Comparison of ENCODE assay signal across 14 mouse cellular contexts in genomic region chr1:131053656-131054055, GRCm38 (mm10). TPM values are rescaled to one million over a fixed set of nuclear protein-coding genes. Genes with fewer than 3 reads are reported as not detected.
DNase-seq lines count a peak whose midpoint lies in the region; ATAC-seq and TF ChIP-seq lines count a peak whose summit lies in the region.
"Had no signal": no experiment of that assay in that cellular context is flagged by ENCODE, and none has a peak within 500 bp of the region (broad histone marks: within the 10 kb centered on the region; RNA-seq: fewer than 3 reads in every experiment).

No protein-coding gene starts in this region.

- no peak for TF ChIP-seq EP300 in liver, embryonic 14.5 days (IDR thresholded peaks at IDR 0.05; ENCODE audit: low read depth)

- 56% methylated on average over 4 of the region's 4 CpGs for WGBS in liver, embryonic 14.5 days (ENCODE audit: insufficient replicate concordance)
- 56% methylated on average over 4 of the region's 4 CpGs for WGBS in forebrain, embryonic 12.5 days
- 70% methylated on average over 4 of the region's 4 CpGs for WGBS in hindbrain, embryonic 12.5 days
- WGBS in midbrain, embryonic 13.5 days = 56% methylated on average over 4 of the region's 4 CpGs

- no peaks in the 10 kb centered on the region; a peak in 1 of 4 replicates for H3K4me1 ChIP-seq in liver, embryonic 14.5 days (replicated peaks; ENCODE audit: control insufficient read depth in 2 of 2, insufficient read depth in 2 of 2, low read length in 1 of 2)
- H3K4me1 ChIP-seq in forebrain, embryonic 12.5 days = peaks cover 26% of the 10 kb centered on the region
- H3K4me1 ChIP-seq in hindbrain, embryonic 12.5 days = peaks cover 28% of the 10 kb centered on the region
- peaks cover 32% of the 10 kb centered on the region for H3K4me1 ChIP-seq in midbrain, embryonic 13.5 days (replicated peaks)

- peak; percentile 24; the same call in 1 of the 2 replicates for ATAC-seq in liver, embryonic 14.5 days (ENCODE audit: insufficient read depth)
- ATAC-seq in forebrain, embryonic 12.5 days (ENCODE audit: low FRiP score) = 0 out of 2 replicates have a peak, but pooled peaks have one; percentile 19
- peak; percentile 36; the same call in 1 of the 2 replicates for ATAC-seq in hindbrain, embryonic 12.5 days (ENCODE audit: low FRiP score)
- ATAC-seq in midbrain, embryonic 13.5 days = peak; percentile 29

- H3K27ac ChIP-seq in liver, embryonic 14.5 days = no peak overlapping the region
- no peak overlapping the region for H3K27ac ChIP-seq in forebrain, embryonic 12.5 days
- H3K27ac ChIP-seq in hindbrain, embryonic 12.5 days = no peak overlapping the region
- H3K27ac ChIP-seq in midbrain, embryonic 13.5 days = no peak overlapping the region
- H3K27ac ChIP-seq: liver, embryonic 12.5 days had no signal

- TF ChIP-seq CTCF in liver, embryonic 14.5 days (IDR thresholded peaks at IDR 0.05; ENCODE audit: low read depth) = no peak

- no peak overlapping the region for H3K4me2 ChIP-seq in liver, embryonic 14.5 days (ENCODE audit: low read depth)
- H3K4me2 ChIP-seq in forebrain, embryonic 12.5 days = no peak overlapping the region
- no peak overlapping the region for H3K4me2 ChIP-seq in hindbrain, embryonic 12.5 days (replicated peaks)
- no peak overlapping the region for H3K4me2 ChIP-seq in midbrain, embryonic 13.5 days (replicated peaks)
- H3K4me2 ChIP-seq: liver, embryonic 12.5 days had no signal

- no peak overlapping the region for H3K4me3 ChIP-seq in liver, embryonic 14.5 days (ENCODE audit: insufficient read depth in 1 of 2, low read depth in 2 of 2, low read length in 2 of 2)
- H3K4me3 ChIP-seq in forebrain, embryonic 12.5 days (replicated peaks) = no peak overlapping the region
- H3K4me3 ChIP-seq in hindbrain, embryonic 12.5 days = no peak overlapping the region
- H3K4me3 ChIP-seq in midbrain, embryonic 13.5 days (replicated peaks) = no peak overlapping the region
- H3K4me3 ChIP-seq: liver, embryonic 12.5 days had no signal

- H3K9me3 ChIP-seq in liver, embryonic 14.5 days (ENCODE audit: control insufficient read depth, low read length) = no peaks in the 10 kb centered on the region
- H3K9me3 ChIP-seq in forebrain, embryonic 12.5 days = no peaks in the 10 kb centered on the region
- no peaks in the 10 kb centered on the region for H3K9me3 ChIP-seq in hindbrain, embryonic 12.5 days (replicated peaks)
- no peaks in the 10 kb centered on the region for H3K9me3 ChIP-seq in midbrain, embryonic 13.5 days
- H3K9me3 ChIP-seq: liver, embryonic 12.5 days; megakaryocyte, embryonic 14.5 days had no signal

- H3K27me3 ChIP-seq in liver, embryonic 14.5 days (ENCODE audit: control insufficient read depth, insufficient read depth, low read length) = no peaks in the 10 kb centered on the region
- H3K27me3 ChIP-seq in forebrain, embryonic 12.5 days = no peaks in the 10 kb centered on the region
- H3K27me3 ChIP-seq in hindbrain, embryonic 12.5 days = no peaks in the 10 kb centered on the region
- H3K27me3 ChIP-seq in midbrain, embryonic 13.5 days = no peaks in the 10 kb centered on the region
- H3K27me3 ChIP-seq: CH12.LX; liver, embryonic 12.5 days; megakaryocyte, embryonic 14.5 days had no signal

- no peak for DNase-seq in liver, embryonic 14.5 days (ENCODE audit: low read depth in 3 of 3, low spot score in 3 of 3)
- no peak for DNase-seq in liver
- DNase-seq in urinary bladder, adult 18-20 months (ENCODE audit: low spot score in 2 of 2) = no peak
- DNase-seq in left cerebral cortex, adult 9 months (ENCODE audit: low spot score in 2 of 2) = no peak
- no peak for DNase-seq in adrenal gland, adult 8-10 months

- no peak overlapping the region for H3K9ac ChIP-seq in liver, embryonic 14.5 days (replicated peaks)
- H3K9ac ChIP-seq in forebrain, embryonic 12.5 days = no peak overlapping the region
- H3K9ac ChIP-seq in hindbrain, embryonic 12.5 days = no peak overlapping the region
- no peak overlapping the region for H3K9ac ChIP-seq in midbrain, embryonic 13.5 days (replicated peaks)
- H3K9ac ChIP-seq: liver, embryonic 12.5 days had no signal

- H3K36me3 ChIP-seq in liver, embryonic 14.5 days (replicated peaks; ENCODE audit: control insufficient read depth, insufficient read depth, low read depth) = no peaks in the 10 kb centered on the region
- peaks cover 48% of the 10 kb centered on the region for H3K36me3 ChIP-seq in forebrain, embryonic 12.5 days (replicated peaks)
- H3K36me3 ChIP-seq in hindbrain, embryonic 12.5 days = peaks cover 38% of the 10 kb centered on the region
- peaks cover 45% of the 10 kb centered on the region for H3K36me3 ChIP-seq in midbrain, embryonic 13.5 days

RNA-seq across cellular contexts. Expression of gene Il10, which starts 34.0 kb away (rescaled TPM):
- 0.03 TPM in 2 replicates for polyA plus RNA-seq in liver, embryonic 14.5 days (2012; rRNA removed)
- not detected in 2 replicates for polyA plus RNA-seq in liver, embryonic 14.5 days (2014; fragmentation: Nextera tagmentation; extraction: Ambion mirVana)
- polyA plus RNA-seq in forebrain, embryonic 12.5 days (2016; fragmentation: Nextera tagmentation; extraction: Ambion mirVana) = not detected in 2 replicates
- not detected in 2 replicates for polyA plus RNA-seq in hindbrain, embryonic 12.5 days (2016; fragmentation: Nextera tagmentation; extraction: Ambion mirVana)
- not detected in 2 replicates for polyA plus RNA-seq in midbrain, embryonic 13.5 days (2015; fragmentation: Nextera tagmentation; extraction: Ambion mirVana)
- under 1 TPM in 1 of 4 experiments, not detected in 3; 0.30 TPM for total RNA-seq in adrenal gland, adult 8-10 months (2022)
- total RNA-seq: heart, adult 18-20 months; layer of hippocampus, postnatal 36 days had no signal
- polyA plus RNA-seq: liver, embryonic 12.5 days; testis, adult 2 months had no signal

RNA-seq across cellular contexts. Expression of gene Mapkapk2, which starts 44.0 kb away (rescaled TPM):
- 10.3 and 12.9 TPM in 2 replicates for polyA plus RNA-seq in liver, embryonic 14.5 days (2012; rRNA removed)
- polyA plus RNA-seq in liver, embryonic 14.5 days (2014; fragmentation: Nextera tagmentation; extraction: Ambion mirVana) = 12.8 and 13.6 TPM in 2 replicates
- 51.0 and 55.3 TPM in 2 replicates for polyA plus RNA-seq in forebrain, embryonic 12.5 days (2016; fragmentation: Nextera tagmentation; extraction: Ambion mirVana)
- 50.3 and 52.4 TPM in 2 replicates for polyA plus RNA-seq in hindbrain, embryonic 12.5 days (2016; fragmentation: Nextera tagmentation; extraction: Ambion mirVana)
- polyA plus RNA-seq in midbrain, embryonic 13.5 days (2015; fragmentation: Nextera tagmentation; extraction: Ambion mirVana) = 29.0 and 36.3 TPM in 2 replicates
- total RNA-seq in adrenal gland, adult 8-10 months (2022) = 100 to 1,000 TPM; 155 to 174 (median 159) TPM
